Mouse (Mus musculus): ENCODE measurements around the gene Ska3. TPM values are rescaled to one million over a fixed set of nuclear protein-coding genes. Genes with fewer than 3 reads are reported as not detected.

Ska3 gene
- total RNA-seq, 1 experiment, result 19.1 TPM

GRCm38 (mm10) chr14:57808558-57808957 is 17.4 kb downstream of the Ska3 start:
- Histone ChIP-seq H3K27ac (ENCODE audit: insufficient read depth, low read depth, low read length, poor library complexity, severe bottlenecking) (no peak overlapping the region), H3K4me3 (ENCODE audit: insufficient read depth in 1 of 2, low read depth in 1 of 2, low read length in 2 of 2, poor library complexity in 1 of 2, severe bottlenecking in 1 of 2) (no peak overlapping the region), H3K9ac (ENCODE audit: insufficient read depth, low read depth, low read length, poor library complexity, severe bottlenecking) (no peak overlapping the region), H3K9me3 (ENCODE audit: control insufficient read depth, insufficient read depth, low read depth, low read length) (no peaks in the 10 kb centered on the region), H3K36me3 (ENCODE audit: control insufficient read depth, insufficient read depth, low read length, poor library complexity, severe bottlenecking) (peaks cover 40% of the 10 kb centered on the region), H3K4me1 (ENCODE audit: control insufficient read depth in 2 of 2, insufficient read depth in 2 of 2, low read length in 2 of 2, poor library complexity in 1 of 2) (peaks cover 0 to 2% of the 10 kb centered on the region in 2 experiments; a peak in 2 of 4 replicates)
- no peak for TF ChIP-seq MAFK (IDR thresholded peaks at IDR 0.05; ENCODE audit: insufficient read depth, low read depth, low read length)
- no peak for TF ChIP-seq ZNF384 (IDR thresholded peaks at IDR 0.05; ENCODE audit: low read depth, low read length)
- TF ChIP-seq CHD2 (IDR thresholded peaks at IDR 0.05; ENCODE audit: low read depth, low read length), result no peak
- TF ChIP-seq HCFC1 (IDR thresholded peaks at IDR 0.05; ENCODE audit: borderline replicate concordance, insufficient read depth, low read length), result no peak
- TF ChIP-seq ZC3H11A (IDR thresholded peaks at IDR 0.05; ENCODE audit: borderline replicate concordance, low read depth, low read length), result no peak
- in situ Hi-C loops (cut with MboI; ENCODE audit: low sequenced_read_pairs in 2 of 2, unreplicated experiment in 2 of 2), result no loop called here
- DNase-seq (ENCODE audit: low read depth, low spot score), result peak; percentile 45

- Histone ChIP-seq H3K9me3 (ENCODE audit: control insufficient read depth, insufficient read depth, low read depth, low read length) (no peaks in the 10 kb centered on the region), H3K9ac (ENCODE audit: insufficient read depth, low read depth, low read length, poor library complexity, severe bottlenecking) (no peak overlapping the region), H3K36me3 (ENCODE audit: control insufficient read depth, insufficient read depth, low read length, poor library complexity, severe bottlenecking) (peaks cover 42% of the 10 kb centered on the region), H3K4me3 (ENCODE audit: insufficient read depth in 1 of 2, low read depth in 1 of 2, low read length in 2 of 2, poor library complexity in 1 of 2, severe bottlenecking in 1 of 2) (no peak overlapping the region), H3K4me1 (ENCODE audit: control insufficient read depth in 2 of 2, insufficient read depth in 2 of 2, low read length in 2 of 2, poor library complexity in 1 of 2) (peaks cover 4 to 7% of the 10 kb centered on the region in 2 experiments; a peak in 3 of 4 replicates), H3K27ac (ENCODE audit: insufficient read depth, low read depth, low read length, poor library complexity, severe bottlenecking) (no peak overlapping the region)
- in situ Hi-C loops (cut with MboI; ENCODE audit: low sequenced_read_pairs in 2 of 2, unreplicated experiment in 2 of 2), result no loop called here
- DNase-seq (ENCODE audit: low read depth, low spot score), result no peak
- TF ChIP-seq ZNF384 (IDR thresholded peaks at IDR 0.05; ENCODE audit: low read depth, low read length), result no peak
- TF ChIP-seq CHD2 (IDR thresholded peaks at IDR 0.05; ENCODE audit: low read depth, low read length), result no peak
- TF ChIP-seq HCFC1 (IDR thresholded peaks at IDR 0.05; ENCODE audit: borderline replicate concordance, insufficient read depth, low read length), result no peak
- no peak for TF ChIP-seq MAFK (IDR thresholded peaks at IDR 0.05; ENCODE audit: insufficient read depth, low read depth, low read length)
- no peak for TF ChIP-seq ZC3H11A (IDR thresholded peaks at IDR 0.05; ENCODE audit: borderline replicate concordance, low read depth, low read length)
Observed at GRCm38 (mm10) chr14:57803731-57804130, 22.3 kb downstream of the Ska3 start.

- TF ChIP-seq HCFC1 (IDR thresholded peaks at IDR 0.05; ENCODE audit: borderline replicate concordance, insufficient read depth, low read length) (peak; percentile 55; the same call in 1 of the 2 replicates), ZC3H11A (IDR thresholded peaks at IDR 0.05; ENCODE audit: borderline replicate concordance, low read depth, low read length) (no peak), ZNF384 (IDR thresholded peaks at IDR 0.05; ENCODE audit: low read depth, low read length) (no peak), MAFK (IDR thresholded peaks at IDR 0.05; ENCODE audit: insufficient read depth, low read depth, low read length) (no peak), CHD2 (IDR thresholded peaks at IDR 0.05; ENCODE audit: low read depth, low read length) (peak; percentile 94)
- peak within 1 kb of the TSS; percentile 95 for H3K9ac ChIP-seq (ENCODE audit: insufficient read depth, low read depth, low read length, poor library complexity, severe bottlenecking)
- peaks cover 4 to 7% of the 10 kb centered on the region in 2 experiments; a peak in 3 of 4 replicates for H3K4me1 ChIP-seq (ENCODE audit: control insufficient read depth in 2 of 2, insufficient read depth in 2 of 2, low read length in 2 of 2, poor library complexity in 1 of 2)
- H3K36me3 ChIP-seq (ENCODE audit: control insufficient read depth, insufficient read depth, low read length, poor library complexity, severe bottlenecking), result peaks cover 21% of the 10 kb centered on the region
- peak within 1 kb of the TSS; percentile 96 to 97 for H3K4me3 ChIP-seq (ENCODE audit: insufficient read depth in 1 of 2, low read depth in 1 of 2, low read length in 2 of 2, poor library complexity in 1 of 2, severe bottlenecking in 1 of 2)
- in situ Hi-C loops (cut with MboI; ENCODE audit: low sequenced_read_pairs in 2 of 2, unreplicated experiment in 2 of 2), result no loop called here
- DNase-seq (ENCODE audit: low read depth, low spot score), result peak; percentile 97
- peak within 1 kb of the TSS; percentile 68 for H3K27ac ChIP-seq (ENCODE audit: insufficient read depth, low read depth, low read length, poor library complexity, severe bottlenecking)
- H3K9me3 ChIP-seq (ENCODE audit: control insufficient read depth, insufficient read depth, low read depth, low read length), result no peaks in the 10 kb centered on the region
Observed at GRCm38 (mm10) chr14:57797991-57798931, 27.7 kb downstream of the Ska3 start, which contains the start of gene Sap18. Gene Sap18 (plus strand): TSS chr14:57798180.

- DNase-seq (ENCODE audit: low read depth, low spot score), result no peak
Observed at GRCm38 (mm10) chr14:57797551-57797950, 28.4 kb downstream of the Ska3 start.

More at GRCm38 (mm10) chr14:57797551-57797950, 28.4 kb downstream of the Ska3 start:
- Histone ChIP-seq H3K9me3 (ENCODE audit: control insufficient read depth, insufficient read depth, low read depth, low read length) (no peaks in the 10 kb centered on the region), H3K36me3 (ENCODE audit: control insufficient read depth, insufficient read depth, low read length, poor library complexity, severe bottlenecking) (peaks cover 15% of the 10 kb centered on the region), H3K9ac (ENCODE audit: insufficient read depth, low read depth, low read length, poor library complexity, severe bottlenecking) (peak overlapping the region; percentile 64; the same call in 1 of the 2 replicates), H3K27ac (ENCODE audit: insufficient read depth, low read depth, low read length, poor library complexity, severe bottlenecking) (no peak overlapping the region), H3K4me1 (ENCODE audit: control insufficient read depth in 2 of 2, insufficient read depth in 2 of 2, low read length in 2 of 2, poor library complexity in 1 of 2) (peaks cover 4 to 7% of the 10 kb centered on the region in 2 experiments; a peak in 3 of 4 replicates), H3K4me3 (ENCODE audit: insufficient read depth in 1 of 2, low read depth in 1 of 2, low read length in 2 of 2, poor library complexity in 1 of 2, severe bottlenecking in 1 of 2) (peak overlapping the region; percentile 56 to 65)
- TF ChIP-seq MAFK (IDR thresholded peaks at IDR 0.05; ENCODE audit: insufficient read depth, low read depth, low read length) (no peak), CHD2 (IDR thresholded peaks at IDR 0.05; ENCODE audit: low read depth, low read length) (no peak), ZNF384 (IDR thresholded peaks at IDR 0.05; ENCODE audit: low read depth, low read length) (no peak), ZC3H11A (IDR thresholded peaks at IDR 0.05; ENCODE audit: borderline replicate concordance, low read depth, low read length) (no peak), HCFC1 (IDR thresholded peaks at IDR 0.05; ENCODE audit: borderline replicate concordance, insufficient read depth, low read length) (no peak)
- in situ Hi-C loops (cut with MboI; ENCODE audit: low sequenced_read_pairs in 2 of 2, unreplicated experiment in 2 of 2), result no loop called here

Measured in ES-E14 (cell line).